Mouse (Mus musculus) neural tube, embryonic 11.5 days (tissue): ENCODE data around the gene Svs6. TPM values are rescaled to one million over a fixed set of nuclear protein-coding genes. Genes with fewer than 3 reads are reported as not detected.

ENCODE experiments used
- microRNA-seq: library from miRNA; unstranded; fragments of <30 nt; microRNA quantifications from one replicate; pipeline ENCODE4, GENCODE M21; 2016
- polyA plus RNA-seq: library from polyadenylated mRNA; unstranded; fragments of >200 nt; fragmentation: Nextera tagmentation; extraction: Ambion mirVana; gene quantifications from 2 replicates; pipeline ENCODE4 v1.2.1, GENCODE M21; 2014

Svs6 gene
- polyA plus RNA-seq, 1 experiment from 2014 or later, result not detected

Small RNAs within 50 kb of the gene (microRNA-seq; reads per million reads assigned to microRNA genes)
- gene Mir7678, result not detected

Other genes starting within 250 kb of the Svs6 start
- gene Stk4, start 246.4 kb upstream of the Svs6 start, polyA plus RNA-seq, result 34.5 and 34.8 TPM in 2 replicates
- 50.5 and 51.2 TPM in 2 replicates for gene Tomm34, start 245.6 kb upstream of the Svs6 start, polyA plus RNA-seq
- gene Kcns1, start 145.6 kb upstream of the Svs6 start, polyA plus RNA-seq, result 0.21 TPM in 1 of 2 replicates, not detected in the other
- not detected in 2 replicates for gene Wfdc5, start 134.0 kb upstream of the Svs6 start, polyA plus RNA-seq
- not detected in 2 replicates for gene Wfdc12, start 126.1 kb upstream of the Svs6 start, polyA plus RNA-seq
- gene Wfdc15a, start 116.6 kb upstream of the Svs6 start, polyA plus RNA-seq, result not detected in 2 replicates
- not detected in 2 replicates for gene Wfdc15b, start 95.1 kb upstream of the Svs6 start, polyA plus RNA-seq
- not detected in 2 replicates for gene Svs2, start 78.3 kb upstream of the Svs6 start, polyA plus RNA-seq
- gene Svs3b, start 60.1 kb upstream of the Svs6 start, polyA plus RNA-seq, result not detected in 2 replicates
- gene Svs4, start 38.3 kb upstream of the Svs6 start, polyA plus RNA-seq, result not detected in 2 replicates
- gene Svs3a, start 27.5 kb upstream of the Svs6 start, polyA plus RNA-seq, result not detected in 2 replicates
- gene Svs5, start 16.0 kb downstream of the Svs6 start, polyA plus RNA-seq, result not detected in 2 replicates
- gene Slpi, start 72.3 kb downstream of the Svs6 start, polyA plus RNA-seq, result 1.1 and 1.3 TPM in 2 replicates
- gene Rbpjl, start 86.4 kb downstream of the Svs6 start, polyA plus RNA-seq, result not detected in 2 replicates
- gene Matn4, start 88.4 kb downstream of the Svs6 start, polyA plus RNA-seq, result 0.48 and 0.61 TPM in 2 replicates
- 11.0 and 11.5 TPM in 2 replicates for gene Sdc4, start 127.1 kb downstream of the Svs6 start, polyA plus RNA-seq
- 64.2 and 64.4 TPM in 2 replicates for gene Sys1, start 140.2 kb downstream of the Svs6 start, polyA plus RNA-seq
- 4.9 and 6.4 TPM in 2 replicates for gene Gm20458, start 144.2 kb downstream of the Svs6 start, polyA plus RNA-seq
- gene Trp53tg5, start 157.0 kb downstream of the Svs6 start, polyA plus RNA-seq, result not detected in 2 replicates
- 3.5 and 4.5 TPM in 2 replicates for gene Dbndd2, start 169.4 kb downstream of the Svs6 start, polyA plus RNA-seq
- gene Pigt, start 180.8 kb downstream of the Svs6 start, polyA plus RNA-seq, result 55.0 and 57.4 TPM in 2 replicates
- gene Wfdc2, start 245.7 kb downstream of the Svs6 start, polyA plus RNA-seq, result 8.4 and 13.8 TPM in 2 replicates